Mouse (Mus musculus): ENCODE measurements at regions not wholly inside any gene's neighbourhood (a gene's known extent, or its start where the extent isn't known, plus 50 kb on each side); places are given as distances from the start of the nearest gene placed in this dataset.

DNA sequence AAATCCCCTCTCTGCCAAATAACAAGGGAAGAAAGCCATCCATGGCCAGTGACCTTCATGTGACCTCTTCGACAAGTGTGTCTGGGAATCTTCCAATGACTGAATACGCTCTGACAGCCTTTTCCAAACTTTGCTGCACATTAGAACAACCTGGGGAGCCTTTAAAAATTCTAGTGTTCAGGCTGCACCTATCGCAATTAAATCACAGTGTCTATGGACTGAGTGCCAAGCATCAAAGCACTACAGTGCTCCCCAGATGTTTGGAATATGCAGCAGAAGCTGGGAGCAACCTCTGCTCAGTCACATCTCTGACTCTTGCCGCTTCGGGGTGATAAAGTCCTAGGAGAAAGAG, 370.2 kb upstream of the Atp2b1 start:
- TF ChIP-seq ZNF384 (IDR thresholded peaks at IDR 0.05; ENCODE audit: low read depth, low read length) (no peak), HCFC1 (IDR thresholded peaks at IDR 0.05; ENCODE audit: borderline replicate concordance, insufficient read depth, low read length) (no peak), CHD2 (IDR thresholded peaks at IDR 0.05; ENCODE audit: low read depth, low read length) (no peak), MAFK (IDR thresholded peaks at IDR 0.05; ENCODE audit: insufficient read depth, low read depth, low read length) (no peak), ZC3H11A (IDR thresholded peaks at IDR 0.05; ENCODE audit: borderline replicate concordance, low read depth, low read length) (no peak)
